Mouse (Mus musculus): ENCODE data around the gene Cabin1.
"Not testable (repeated sequence)": the region's sequence is repeated elsewhere in the genome, so short reads cannot be mapped to it uniquely, and the experiment has no call there.

Gene Cabin1

GRCm38 (mm10) chr10:75763682-75764518, at the start of gene Cabin1:
Gene Cabin1 (minus strand): TSS chr10:75764341.
- peak; percentile 95 for DNase-seq

GRCm38 (mm10) chr10:75804217-75804616, 40.1 kb upstream of the Cabin1 start:
- DNase-seq = no peak

GRCm38 (mm10) chr10:75798176-75798696, 34.1 kb upstream of the Cabin1 start, which contains the start of gene Gstt1:
Gene Gstt1 (minus strand): TSS chr10:75798584.
- peak; percentile 68 for DNase-seq

GRCm38 (mm10) chr10:75797619-75798175, 33.6 kb upstream of the Cabin1 start:
- peak; percentile 69 for DNase-seq

- DNase-seq = no peak
Observed at GRCm38 (mm10) chr10:75796731-75797516, 32.8 kb upstream of the Cabin1 start.

GRCm38 (mm10) chr10:75794880-75795279, 30.7 kb upstream of the Cabin1 start:
- DNase-seq = no peak

GRCm38 (mm10) chr10:75790773-75791172, 26.6 kb upstream of the Cabin1 start:
- no peak for DNase-seq

GRCm38 (mm10) chr10:75789841-75790240, 25.7 kb upstream of the Cabin1 start:
- no peak for DNase-seq

GRCm38 (mm10) chr10:75789081-75789735, 25.1 kb upstream of the Cabin1 start:
- DNase-seq = no peak

- DNase-seq = no peak
Observed at GRCm38 (mm10) chr10:75788277-75788676, 24.1 kb upstream of the Cabin1 start.

- no peak for DNase-seq
Observed at GRCm38 (mm10) chr10:75785442-75785841, 21.3 kb upstream of the Cabin1 start.

- DNase-seq = no peak
Observed at GRCm38 (mm10) chr10:75780769-75781578, 16.8 kb upstream of the Cabin1 start, which contains the start of the genes Gm20441 and Gstt3. Gene Gm20441 (minus strand): TSS chr10:75780954. Gene Gstt3 (minus strand): TSS chr10:75781414.

GRCm38 (mm10) chr10:75779206-75780174, 15.3 kb upstream of the Cabin1 start:
- DNase-seq = no peak

- DNase-seq = no peak
Observed at GRCm38 (mm10) chr10:75777885-75778284, 13.7 kb upstream of the Cabin1 start.

- no peak for DNase-seq
Observed at GRCm38 (mm10) chr10:75776562-75776961, 12.4 kb upstream of the Cabin1 start.

GRCm38 (mm10) chr10:75774587-75774986, 10.4 kb upstream of the Cabin1 start:
- no peak for DNase-seq

- DNase-seq = no peak
Observed at GRCm38 (mm10) chr10:75774102-75774501, 10.0 kb upstream of the Cabin1 start.

- peak; percentile 84 for DNase-seq
Observed at GRCm38 (mm10) chr10:75772795-75773664, 8.9 kb upstream of the Cabin1 start, which contains the start of gene Ddt. Gene Ddt (minus strand): TSS chr10:75773414.

GRCm38 (mm10) chr10:75767756-75768155, 3.6 kb upstream of the Cabin1 start:
- not testable (repeated sequence) for DNase-seq
